Mouse (Mus musculus): ENCODE results near the gene Nubp2. TPM values are rescaled to one million over a fixed set of nuclear protein-coding genes. Genes with fewer than 3 reads are reported as not detected.

Gene Nubp2
- polyA plus RNA-seq, 1 experiment, result 96.1 TPM

DNA sequence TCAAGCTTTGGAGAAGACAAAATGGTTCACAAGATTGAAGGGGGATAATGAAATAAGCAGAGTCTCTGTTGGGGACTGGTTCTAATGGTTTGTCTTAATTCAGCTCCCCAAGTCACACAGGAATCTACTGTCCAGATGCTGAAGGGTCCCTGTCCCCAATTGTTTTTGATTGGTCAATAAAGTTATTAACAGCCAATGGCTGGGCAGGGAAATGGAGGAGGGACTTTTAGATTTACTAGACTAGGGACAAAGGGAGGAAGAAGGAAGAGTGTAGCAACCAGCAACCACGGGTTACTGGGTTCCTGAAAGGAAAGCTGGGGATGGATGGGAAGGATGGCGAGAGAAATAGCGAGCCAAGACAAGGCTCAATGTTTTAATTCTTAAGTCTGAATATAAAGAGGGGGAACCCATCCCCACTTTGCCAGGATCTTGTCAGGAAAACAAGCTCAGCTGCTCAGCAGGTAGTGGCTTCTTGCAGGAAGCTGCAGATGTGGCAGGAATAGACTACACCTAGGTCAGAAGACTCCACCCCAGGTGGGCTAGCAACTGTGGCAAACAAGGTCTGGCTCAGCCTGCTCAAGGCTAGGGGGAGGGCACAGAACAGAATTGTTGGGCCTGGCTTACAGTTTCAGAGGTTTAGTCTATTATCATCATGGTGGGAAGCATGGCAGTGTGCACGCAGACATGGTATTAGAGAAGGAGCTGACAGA lies 12.3 kb downstream of the Nubp2 start:
- 67% methylated on average over 4 of the region's 4 CpGs for WGBS
- DNase-seq, result no peak
- Histone ChIP-seq H3K4me1 (replicated peaks; ENCODE audit: control insufficient read depth, insufficient read depth, low read length) (no peaks in the 10 kb centered on the region; the same call in 1 of the 2 replicates), H3K27ac (ENCODE audit: control insufficient read depth, insufficient read depth, low read length) (no peak overlapping the region), H3K4me3 (ENCODE audit: control insufficient read depth, insufficient read depth, low read length) (no peak overlapping the region), H3K36me3 (ENCODE audit: control insufficient read depth, insufficient read depth, low read length) (no peaks in the 10 kb centered on the region), H3K27me3 (ENCODE audit: control insufficient read depth, insufficient read depth, low read length) (no peaks in the 10 kb centered on the region)
- TF ChIP-seq CTCF (IDR thresholded peaks at IDR 0.05; ENCODE audit: borderline replicate concordance, control insufficient read depth, extremely low read depth, insufficient read depth, low read length, poor library complexity) (no peak), POLR2A (IDR thresholded peaks at IDR 0.05; ENCODE audit: control insufficient read depth, extremely low read depth, insufficient read depth, low read length, poor library complexity) (no peak)

DNA sequence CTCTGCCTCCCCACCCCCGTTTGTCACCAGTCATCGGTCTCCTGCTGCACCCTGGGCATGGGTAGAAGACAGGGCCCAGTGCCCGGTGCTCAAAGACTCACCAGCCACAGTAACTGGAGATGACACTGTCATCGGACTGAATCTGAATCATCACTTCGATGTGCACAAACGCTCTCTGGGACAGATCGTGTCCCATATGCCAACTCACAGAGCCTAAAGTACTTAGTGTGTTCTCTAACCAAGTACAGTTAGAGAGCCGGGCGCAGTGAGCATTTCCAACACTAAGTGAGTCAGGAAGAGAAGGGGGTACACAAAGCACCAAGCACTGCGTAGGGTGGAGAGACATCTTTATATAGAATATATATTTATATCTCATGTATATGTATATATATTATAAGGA lies 18.2 kb downstream of the Nubp2 start:
- no peaks in the 10 kb centered on the region for H3K4me1 ChIP-seq (replicated peaks; ENCODE audit: control insufficient read depth, insufficient read depth, low read length)
- H3K27me3 ChIP-seq (ENCODE audit: control insufficient read depth, insufficient read depth, low read length), result no peaks in the 10 kb centered on the region
- H3K4me3 ChIP-seq (ENCODE audit: control insufficient read depth, insufficient read depth, low read length), result no peak overlapping the region
- H3K36me3 ChIP-seq (ENCODE audit: control insufficient read depth, insufficient read depth, low read length), result no peaks in the 10 kb centered on the region
- 97% methylated on average over 10 of the region's 10 CpGs for WGBS
- no peak overlapping the region for H3K27ac ChIP-seq (ENCODE audit: control insufficient read depth, insufficient read depth, low read length)
- TF ChIP-seq POLR2A (IDR thresholded peaks at IDR 0.05; ENCODE audit: control insufficient read depth, extremely low read depth, insufficient read depth, low read length, poor library complexity) (no peak), CTCF (IDR thresholded peaks at IDR 0.05; ENCODE audit: borderline replicate concordance, control insufficient read depth, extremely low read depth, insufficient read depth, low read length, poor library complexity) (no peak)
- no peak for DNase-seq

DNA sequence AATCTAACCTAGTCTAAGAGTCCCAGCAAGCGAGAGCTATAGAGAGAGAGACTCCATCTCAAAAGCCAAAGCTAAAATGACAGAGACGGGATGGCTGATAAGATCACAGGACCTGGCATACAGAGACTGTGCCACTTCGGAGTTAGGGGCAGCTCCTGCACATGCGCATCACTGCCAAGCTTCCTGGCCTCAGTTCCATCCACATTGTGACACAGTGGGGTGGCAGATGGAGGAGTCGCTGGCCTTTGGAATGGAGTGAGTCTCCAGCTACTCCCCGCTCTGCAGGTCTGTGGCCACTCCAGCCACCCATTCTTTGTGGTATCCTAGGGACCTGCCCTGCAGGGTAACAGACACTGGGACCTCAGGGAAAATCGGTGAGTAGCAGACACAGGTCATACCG lies 20.4 kb downstream of the Nubp2 start, which contains the start of gene Igfals:
Igfals (plus strand) TSS at position 222 of the 400 bp plus-strand sequence.
- TF ChIP-seq CTCF (IDR thresholded peaks at IDR 0.05; ENCODE audit: borderline replicate concordance, control insufficient read depth, extremely low read depth, insufficient read depth, low read length, poor library complexity) (no peak), POLR2A (IDR thresholded peaks at IDR 0.05; ENCODE audit: control insufficient read depth, extremely low read depth, insufficient read depth, low read length, poor library complexity) (no peak)
- no peaks in the 10 kb centered on the region for H3K27me3 ChIP-seq (ENCODE audit: control insufficient read depth, insufficient read depth, low read length)
- H3K4me1 ChIP-seq (replicated peaks; ENCODE audit: control insufficient read depth, insufficient read depth, low read length), result no peaks in the 10 kb centered on the region
- H3K36me3 ChIP-seq (ENCODE audit: control insufficient read depth, insufficient read depth, low read length), result peaks cover 6% of the 10 kb centered on the region
- no peak within 1 kb of the TSS for H3K4me3 ChIP-seq (ENCODE audit: control insufficient read depth, insufficient read depth, low read length)
- 95% methylated on average over 8 of the region's 8 CpGs for WGBS
- no peak for DNase-seq
- no peak within 1 kb of the TSS for H3K27ac ChIP-seq (ENCODE audit: control insufficient read depth, insufficient read depth, low read length)

DNA sequence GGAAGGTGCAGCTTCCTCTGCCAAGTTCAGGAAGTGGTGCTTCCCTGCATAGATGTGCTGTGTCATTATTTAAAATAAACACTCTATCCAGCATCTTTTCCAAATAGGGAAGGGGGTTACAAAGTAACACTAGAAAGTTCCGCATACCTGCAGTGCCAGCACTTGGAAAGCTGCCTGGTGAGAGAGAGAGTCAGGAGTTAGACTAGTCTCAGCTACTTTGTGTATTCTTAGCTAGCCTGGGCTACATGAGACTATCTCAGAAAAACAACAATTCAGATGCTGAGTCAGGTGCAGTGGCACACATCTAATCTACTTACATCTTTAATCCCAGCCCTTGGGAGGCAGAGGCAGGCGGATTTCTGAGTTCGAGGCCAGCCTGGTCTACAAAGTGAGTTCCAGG lies 24.4 kb downstream of the Nubp2 start:
- no peak for DNase-seq
- Histone ChIP-seq H3K27ac (ENCODE audit: control insufficient read depth, insufficient read depth, low read length) (no peak overlapping the region), H3K4me1 (replicated peaks; ENCODE audit: control insufficient read depth, insufficient read depth, low read length) (no peaks in the 10 kb centered on the region), H3K36me3 (ENCODE audit: control insufficient read depth, insufficient read depth, low read length) (peaks cover 6% of the 10 kb centered on the region), H3K27me3 (ENCODE audit: control insufficient read depth, insufficient read depth, low read length) (no peaks in the 10 kb centered on the region), H3K4me3 (ENCODE audit: control insufficient read depth, insufficient read depth, low read length) (no peak overlapping the region)
- TF ChIP-seq POLR2A (IDR thresholded peaks at IDR 0.05; ENCODE audit: control insufficient read depth, extremely low read depth, insufficient read depth, low read length, poor library complexity), result no peak
- no peak for TF ChIP-seq CTCF (IDR thresholded peaks at IDR 0.05; ENCODE audit: borderline replicate concordance, control insufficient read depth, extremely low read depth, insufficient read depth, low read length, poor library complexity)
- 97% methylated on average over 3 of the region's 3 CpGs for WGBS

DNA sequence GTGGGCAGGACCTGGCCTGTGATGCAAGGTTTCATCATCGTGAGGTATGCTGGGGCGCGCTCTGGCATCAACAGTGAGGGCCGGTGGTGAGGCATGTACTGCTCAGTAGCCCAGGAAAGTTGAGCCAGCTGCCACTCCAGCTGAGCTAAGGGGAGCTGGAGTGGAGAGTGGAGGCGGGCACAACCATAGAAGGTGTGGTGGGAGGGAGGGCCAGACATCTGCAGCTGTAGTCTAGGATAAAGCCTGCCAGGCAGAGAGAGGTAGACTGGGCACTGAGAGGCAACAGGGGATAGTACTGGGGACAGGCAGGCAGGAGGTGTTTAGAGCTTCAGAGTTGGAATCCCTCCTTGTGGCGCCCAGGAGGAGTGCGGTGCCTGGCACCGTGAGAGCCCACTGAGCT lies 26.1 kb downstream of the Nubp2 start:
- H3K4me1 ChIP-seq (replicated peaks; ENCODE audit: control insufficient read depth, insufficient read depth, low read length), result no peaks in the 10 kb centered on the region
- WGBS, result 99% methylated on average over 8 of the region's 8 CpGs
- no peak overlapping the region for H3K4me3 ChIP-seq (ENCODE audit: control insufficient read depth, insufficient read depth, low read length)
- no peaks in the 10 kb centered on the region for H3K27me3 ChIP-seq (ENCODE audit: control insufficient read depth, insufficient read depth, low read length)
- TF ChIP-seq CTCF (IDR thresholded peaks at IDR 0.05; ENCODE audit: borderline replicate concordance, control insufficient read depth, extremely low read depth, insufficient read depth, low read length, poor library complexity), result no peak
- TF ChIP-seq POLR2A (IDR thresholded peaks at IDR 0.05; ENCODE audit: control insufficient read depth, extremely low read depth, insufficient read depth, low read length, poor library complexity), result no peak
- no peak overlapping the region for H3K27ac ChIP-seq (ENCODE audit: control insufficient read depth, insufficient read depth, low read length)
- H3K36me3 ChIP-seq (ENCODE audit: control insufficient read depth, insufficient read depth, low read length), result peaks cover 6% of the 10 kb centered on the region
- DNase-seq, result no peak

DNA sequence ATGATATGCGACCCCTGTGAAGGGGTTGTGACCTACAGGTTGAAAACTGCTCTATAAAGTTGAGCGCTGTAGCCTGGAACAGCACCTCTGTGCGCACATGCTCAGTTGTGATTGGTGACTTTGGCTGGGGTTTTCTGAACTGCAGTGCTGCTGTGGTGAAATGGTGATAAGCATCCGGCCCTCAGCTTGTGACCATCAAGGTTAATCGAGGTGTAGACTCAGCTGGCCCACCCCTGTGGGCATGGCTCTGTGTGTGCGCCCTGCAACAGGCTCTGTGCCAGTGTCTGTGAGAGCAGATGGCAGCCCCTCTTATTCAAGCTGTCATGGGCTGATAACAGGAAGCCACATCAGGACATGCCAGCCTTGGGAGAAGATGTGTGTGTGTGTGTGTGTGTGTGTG lies 27.2 kb downstream of the Nubp2 start:
- TF ChIP-seq CTCF (IDR thresholded peaks at IDR 0.05; ENCODE audit: borderline replicate concordance, control insufficient read depth, extremely low read depth, insufficient read depth, low read length, poor library complexity), result no peak
- no peak for TF ChIP-seq POLR2A (IDR thresholded peaks at IDR 0.05; ENCODE audit: control insufficient read depth, extremely low read depth, insufficient read depth, low read length, poor library complexity)
- no peak overlapping the region for H3K27ac ChIP-seq (ENCODE audit: control insufficient read depth, insufficient read depth, low read length)
- no peaks in the 10 kb centered on the region for H3K4me1 ChIP-seq (replicated peaks; ENCODE audit: control insufficient read depth, insufficient read depth, low read length)
- 83% methylated on average over 6 of the region's 6 CpGs for WGBS
- no peak overlapping the region for H3K4me3 ChIP-seq (ENCODE audit: control insufficient read depth, insufficient read depth, low read length)
- H3K27me3 ChIP-seq (ENCODE audit: control insufficient read depth, insufficient read depth, low read length), result no peaks in the 10 kb centered on the region
- no peak for DNase-seq
- peaks cover 6% of the 10 kb centered on the region for H3K36me3 ChIP-seq (ENCODE audit: control insufficient read depth, insufficient read depth, low read length)

Data from thymus, adult 2 months (tissue).